Mouse (Mus musculus): ENCODE measurements at regions not wholly inside any gene's neighbourhood (a gene's known extent, or its start where the extent isn't known, plus 50 kb on each side); places are given as distances from the start of the nearest gene placed in this dataset.
A peak's percentile ranks its signal among the peaks of the same experiment; 100 is the strongest.
"Not testable (repeated sequence)": the region's sequence is repeated elsewhere in the genome, so short reads cannot be mapped to it uniquely, and the experiment has no call there.

DNA sequence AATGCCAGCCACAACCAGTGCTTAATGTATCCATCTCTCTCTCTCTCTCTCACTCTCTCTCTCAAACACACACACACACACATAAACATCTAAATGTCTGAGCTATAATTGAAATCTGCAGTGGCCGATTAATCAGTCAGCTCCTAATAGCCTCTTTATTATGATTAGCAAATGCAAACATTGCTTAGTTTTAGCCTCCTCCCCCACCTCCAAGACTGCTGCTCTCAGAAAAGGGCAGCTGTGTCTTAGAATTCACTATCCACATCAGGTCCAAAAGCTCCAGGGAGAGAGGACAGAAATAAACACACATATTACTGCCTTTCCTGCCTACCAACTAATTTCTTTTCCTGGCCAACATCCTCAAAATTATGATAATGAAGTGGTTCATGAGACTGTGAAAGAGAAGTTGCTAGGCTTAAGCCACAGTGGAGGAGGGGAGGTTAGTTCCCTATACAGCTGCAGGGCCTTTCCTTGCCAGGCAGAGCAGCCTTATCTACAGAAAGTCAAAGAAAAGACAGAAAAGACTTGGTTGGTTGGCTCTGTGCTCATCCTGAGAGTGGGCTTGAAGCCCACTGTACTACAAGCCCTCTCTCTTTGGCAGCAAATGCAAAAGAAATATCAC is 442.7 kb upstream of the Tbl1xr1 start:
- peak; percentile 9 to 15 for DNase-seq

DNA sequence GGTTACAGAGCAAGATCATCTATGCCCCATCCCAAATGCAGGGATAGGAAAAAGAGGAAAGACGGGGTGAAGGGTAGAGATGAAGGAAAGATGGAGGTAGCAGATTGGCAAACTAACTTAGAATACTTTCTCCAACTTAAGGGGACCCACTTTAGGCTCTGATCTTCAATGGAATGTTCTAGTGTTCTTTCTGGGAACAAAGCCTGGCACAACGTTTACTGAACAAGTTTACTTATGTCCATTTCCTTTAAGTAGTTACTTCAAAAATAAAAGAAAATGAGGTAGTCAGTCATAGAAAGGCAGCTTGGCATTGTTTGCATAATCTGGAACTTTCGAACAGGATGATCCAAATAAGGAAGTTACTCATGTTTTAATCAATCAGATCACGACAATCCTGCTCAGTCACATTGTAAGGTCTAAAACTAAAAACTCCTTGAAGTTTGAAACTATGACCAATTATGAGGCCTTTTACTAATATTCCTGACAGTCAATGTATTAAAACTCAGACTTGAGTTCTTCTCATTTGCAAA is 441.7 kb upstream of the Tbl1xr1 start:
- no peak for DNase-seq

DNA sequence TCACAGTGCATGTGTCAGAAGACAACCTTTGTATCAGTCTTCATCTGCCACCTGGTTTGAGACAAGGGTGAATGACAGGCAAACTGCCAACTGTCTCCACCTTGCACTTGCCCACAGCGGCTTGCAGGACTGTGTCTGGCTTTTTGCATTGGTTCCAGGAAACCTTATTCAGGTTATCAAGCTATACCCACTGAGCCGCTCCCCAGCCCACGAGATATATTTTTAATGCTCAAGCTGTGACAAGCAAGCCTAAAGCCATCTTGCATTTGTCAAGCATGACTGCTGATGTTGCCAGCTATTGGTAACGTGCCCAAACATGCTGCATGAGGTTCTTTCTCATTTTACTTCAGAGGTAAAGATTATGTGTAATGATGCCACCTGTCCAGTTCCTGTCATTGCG is 437.6 kb upstream of the Tbl1xr1 start:
- no peak for DNase-seq

DNA sequence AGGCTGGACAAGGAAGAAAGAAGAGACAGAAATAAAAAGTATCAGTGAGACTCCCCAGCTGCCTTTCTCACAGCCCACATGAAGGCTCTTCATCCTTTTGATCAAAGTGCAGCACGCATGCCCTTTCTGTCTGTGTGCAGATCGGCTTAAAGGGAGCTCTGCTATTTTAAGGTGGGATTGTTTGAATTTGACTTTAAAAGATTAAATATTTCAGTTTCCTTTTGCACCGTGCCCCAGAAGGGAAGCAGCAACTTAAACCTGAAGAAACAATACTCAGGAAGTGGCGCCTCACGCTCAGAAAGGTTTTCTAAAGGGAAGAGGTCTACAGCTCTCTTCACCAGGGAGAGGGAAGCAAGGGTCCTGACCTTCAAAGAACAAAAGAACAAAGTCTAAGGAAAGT is 436.9 kb upstream of the Tbl1xr1 start:
- no peak for DNase-seq

DNA sequence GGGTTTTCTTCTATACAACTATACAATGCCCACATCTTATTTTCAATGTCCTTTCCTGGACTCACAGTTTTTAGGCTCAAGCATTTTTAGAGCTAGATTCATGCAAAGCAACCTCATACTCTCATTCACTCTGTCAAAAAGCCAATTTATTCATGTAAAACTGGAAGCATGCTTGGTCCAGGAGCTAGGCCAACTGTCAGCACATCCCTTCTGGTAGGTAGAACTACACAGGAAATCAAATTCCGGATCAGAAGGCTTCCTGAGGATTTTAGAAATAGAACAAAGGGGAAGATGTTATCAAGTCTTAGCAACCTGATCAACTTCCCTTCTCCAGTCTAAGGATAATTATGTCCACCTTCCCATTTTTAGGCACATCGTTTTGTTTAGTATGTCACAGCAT is 432.4 kb upstream of the Tbl1xr1 start:
- no peak for DNase-seq

DNA sequence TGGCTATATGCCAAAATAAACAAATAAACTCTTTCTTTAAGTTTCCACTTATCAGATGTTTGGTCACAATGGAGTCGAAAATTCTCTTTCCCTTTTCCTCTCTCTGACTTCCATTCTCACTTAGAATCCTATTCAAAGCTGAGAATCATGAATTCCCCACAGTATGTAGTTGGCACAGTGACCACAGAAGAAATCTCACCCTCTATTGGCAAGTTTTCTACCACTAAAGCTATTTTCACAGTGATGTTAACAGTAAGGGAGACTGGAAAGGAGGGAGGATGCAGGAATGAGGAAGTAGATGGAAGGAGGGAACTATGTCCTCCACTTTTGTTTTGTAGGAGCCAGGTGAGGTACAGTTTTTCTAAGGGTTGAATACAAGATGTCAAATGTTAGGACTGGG is 431.2 kb upstream of the Tbl1xr1 start:
- no peak for DNase-seq

DNA sequence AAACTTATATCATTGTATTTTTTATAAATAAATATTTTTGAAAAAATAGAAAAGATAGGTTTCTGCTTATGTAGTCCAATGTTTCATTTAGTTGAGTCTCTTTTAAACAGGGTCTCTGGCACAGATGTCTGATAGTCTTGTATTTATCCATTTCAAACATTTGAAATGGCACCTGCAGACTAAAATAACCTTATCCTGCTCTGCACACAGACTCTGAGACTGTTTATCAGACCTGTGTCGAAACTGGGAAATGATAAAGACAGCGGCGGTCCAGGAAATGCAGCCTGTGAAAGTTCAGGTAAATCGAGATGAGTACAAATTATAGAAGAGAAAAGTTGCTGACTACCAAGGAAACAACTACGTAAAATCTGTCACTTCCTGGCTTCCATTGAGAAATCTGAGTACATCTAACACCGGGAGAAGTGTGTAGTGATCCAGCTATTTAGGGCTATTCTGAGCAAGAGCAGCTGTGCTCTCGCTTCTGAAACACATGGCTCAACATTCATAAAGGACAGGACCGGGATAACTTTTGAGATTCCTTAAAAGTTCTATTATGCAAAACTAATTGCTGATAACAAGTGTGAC is 426.5 kb upstream of the Tbl1xr1 start:
- no peak for DNase-seq

DNA sequence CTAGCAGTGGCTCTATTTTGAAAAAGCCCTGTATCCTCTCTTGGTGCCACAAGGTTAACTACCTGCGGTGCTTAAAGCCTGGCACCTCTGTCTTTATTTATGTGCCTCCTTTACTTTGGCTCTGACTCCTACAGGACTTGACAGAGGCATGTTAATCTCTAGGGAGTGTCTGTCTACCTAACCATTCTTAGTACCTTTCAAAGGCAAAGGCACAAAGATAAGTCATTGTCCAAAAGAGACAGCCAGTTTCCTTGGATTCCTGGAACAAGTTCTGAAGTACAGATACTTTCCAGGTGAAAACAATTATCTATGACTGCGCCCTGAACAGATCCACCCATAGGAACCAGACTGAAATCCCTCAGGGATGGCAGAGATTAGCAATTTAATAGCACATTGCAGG is 421.2 kb upstream of the Tbl1xr1 start:
- DNase-seq: no peak

DNA sequence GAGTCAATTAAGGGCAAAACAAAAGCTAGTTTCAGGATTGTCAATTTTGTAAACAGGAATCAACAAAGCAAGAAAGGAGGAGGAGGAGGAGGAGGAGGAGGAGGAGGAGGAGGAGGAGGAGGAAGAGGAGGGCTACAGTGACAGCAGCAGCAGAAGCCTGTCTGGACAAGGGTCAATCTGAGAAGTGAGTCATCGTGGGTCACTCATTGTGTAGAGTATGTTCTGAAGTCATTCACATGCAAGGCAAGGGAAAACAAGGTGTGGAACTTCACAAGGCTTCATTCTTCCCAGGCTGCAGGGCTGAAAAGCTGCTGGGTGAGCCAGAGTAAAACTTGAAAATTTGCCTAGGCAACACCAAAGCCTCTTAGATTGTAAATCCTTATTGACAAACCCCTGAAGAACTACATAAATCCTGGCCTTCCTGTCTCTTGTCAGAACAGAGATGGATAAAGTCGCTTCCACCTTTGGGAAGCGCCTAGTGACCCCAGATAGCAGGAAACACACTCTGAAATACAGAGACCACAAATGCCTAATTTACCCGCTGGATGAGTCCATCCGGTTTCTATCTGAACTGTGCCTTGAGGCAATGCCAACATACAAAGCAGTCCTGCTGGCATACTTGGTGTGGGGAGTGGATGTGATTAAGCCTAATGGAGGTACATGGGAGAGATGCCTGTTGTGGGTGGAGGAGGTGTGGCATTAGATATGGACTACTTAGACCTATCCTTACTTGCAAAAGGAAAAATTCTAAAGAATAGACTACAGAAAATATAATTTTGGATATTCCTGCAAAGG is 408.9 kb upstream of the Tbl1xr1 start:
- no peak for DNase-seq

DNA sequence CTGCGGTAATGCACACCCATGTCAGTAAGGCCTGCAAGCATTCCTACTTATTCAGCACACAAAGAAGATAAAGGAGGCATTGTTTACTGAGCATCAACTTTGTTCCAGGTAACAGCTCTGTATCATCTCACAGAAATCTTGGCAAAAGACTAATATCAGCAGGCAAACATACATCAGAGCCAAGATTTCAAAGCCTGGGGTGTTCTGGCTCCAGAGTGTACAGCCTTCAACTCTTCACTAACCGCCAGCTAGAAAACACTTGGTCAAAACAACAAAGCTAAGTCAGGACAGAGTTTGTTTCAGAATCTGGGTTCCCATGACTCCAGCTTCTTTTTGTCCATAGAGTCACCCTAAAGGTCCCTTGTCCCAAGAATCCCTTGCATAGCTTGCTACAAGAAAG is 404.6 kb upstream of the Tbl1xr1 start:
- DNase-seq: no peak

DNA sequence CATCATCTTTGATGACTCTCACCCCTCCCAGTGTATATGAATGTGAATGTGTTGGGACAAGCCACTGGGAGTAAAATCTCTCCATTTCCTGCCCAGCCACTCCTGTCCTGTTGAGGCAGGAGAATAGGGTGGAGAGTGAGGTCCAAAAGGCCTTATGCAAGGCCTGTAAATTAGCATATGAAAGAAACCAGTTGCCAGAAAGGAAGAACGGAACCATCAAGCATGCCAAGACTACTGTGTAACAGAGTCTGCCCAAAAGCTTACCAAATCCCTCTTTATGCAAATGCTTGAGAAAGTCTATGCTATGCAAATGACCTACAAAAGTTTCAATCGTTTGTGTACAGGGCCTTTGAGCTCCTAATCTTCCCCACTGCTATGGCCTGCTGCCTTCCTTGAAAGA is 404.0 kb upstream of the Tbl1xr1 start:
- DNase-seq: no peak

DNA sequence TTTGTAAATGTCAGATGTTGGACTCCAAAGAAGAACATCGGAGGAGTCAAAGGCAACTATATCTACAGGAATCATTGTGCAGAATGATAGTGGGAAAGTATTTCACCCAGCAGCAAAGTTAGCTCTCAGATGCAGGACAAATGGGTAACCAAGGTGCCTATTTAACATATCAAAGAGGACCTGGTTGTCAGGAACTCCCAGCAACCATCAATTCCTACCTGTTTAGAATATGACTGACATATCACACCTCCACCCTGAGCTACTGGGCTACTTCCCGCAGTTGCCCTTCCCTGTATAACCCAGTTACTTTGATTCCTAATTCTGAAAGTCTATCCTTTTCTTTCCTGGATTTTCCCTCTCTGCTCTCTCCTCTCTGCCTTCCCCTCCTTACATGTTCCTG is 403.0 kb upstream of the Tbl1xr1 start:
- DNase-seq: no peak

DNA sequence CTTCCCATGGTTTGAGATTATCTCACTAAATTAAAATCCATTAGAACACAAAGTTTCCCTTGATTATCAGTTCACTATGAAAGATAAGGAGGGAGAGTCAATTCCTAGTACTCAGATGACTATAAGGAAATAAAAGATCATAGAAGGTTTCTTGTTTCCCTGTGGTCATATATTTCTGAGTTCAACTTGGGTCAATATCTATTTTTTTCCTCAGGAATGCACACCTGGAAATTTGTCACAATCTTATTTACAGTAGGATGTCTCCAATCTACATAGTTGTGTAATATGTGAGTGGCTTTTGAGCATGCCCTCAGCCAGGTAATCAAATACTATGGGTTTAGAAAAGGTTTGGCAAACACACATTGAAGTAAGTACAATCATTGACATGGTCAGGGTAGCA is 398.2 kb upstream of the Tbl1xr1 start:
- DNase-seq: no peak

DNA sequence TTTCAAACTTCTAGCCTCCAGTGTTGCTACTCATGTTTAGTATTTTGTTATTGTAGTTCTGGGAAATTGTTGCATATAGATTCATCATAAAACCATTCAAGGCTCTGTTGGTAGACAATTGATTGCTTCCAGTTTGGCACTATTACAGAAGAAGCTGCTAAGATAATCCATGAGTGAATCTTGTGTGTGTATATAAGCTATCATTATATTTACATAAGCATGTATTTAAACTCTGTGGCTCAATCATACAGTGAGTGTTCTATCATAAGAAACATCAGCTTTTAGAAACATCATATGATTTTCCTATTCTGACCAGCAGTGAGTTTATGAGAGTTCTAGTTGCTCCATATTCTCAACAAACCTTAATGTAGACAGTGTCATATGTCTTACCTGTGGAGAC is 397.7 kb upstream of the Tbl1xr1 start:
- no peak for DNase-seq

DNA sequence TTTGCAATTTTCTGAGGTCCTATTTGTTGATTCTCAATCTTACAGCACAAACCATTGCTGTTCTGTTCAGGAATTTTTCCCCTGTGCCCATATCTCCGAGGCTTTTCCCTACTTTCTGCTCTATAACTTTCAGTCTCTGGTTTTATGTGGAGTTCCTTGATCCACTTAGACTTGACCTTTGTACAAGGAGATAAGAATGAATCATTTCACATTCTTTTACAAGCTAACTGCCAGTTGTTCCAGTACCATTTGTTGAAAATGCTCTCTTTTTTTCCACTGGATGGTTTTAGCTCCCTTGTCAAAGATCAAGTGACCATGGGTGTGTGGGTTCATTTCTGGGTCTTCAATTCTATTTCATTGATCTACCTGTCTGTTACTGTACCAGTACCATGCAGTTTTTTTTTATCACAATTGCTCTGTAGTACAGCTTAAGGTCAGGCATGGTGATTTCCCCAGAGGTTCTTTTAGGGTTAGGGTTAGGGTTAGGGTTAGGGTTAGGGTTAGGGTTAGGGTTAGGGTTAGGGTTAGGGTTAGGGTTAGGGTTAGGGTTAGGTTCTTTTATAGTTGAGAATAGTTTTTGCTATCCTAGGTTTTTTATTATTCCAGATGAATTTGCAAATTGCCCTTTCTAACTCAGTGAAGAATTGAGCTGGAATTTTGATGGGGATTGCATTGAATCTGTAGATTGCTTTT is 378.3 kb upstream of the Tbl1xr1 start:
- not testable (repeated sequence) for DNase-seq

DNA sequence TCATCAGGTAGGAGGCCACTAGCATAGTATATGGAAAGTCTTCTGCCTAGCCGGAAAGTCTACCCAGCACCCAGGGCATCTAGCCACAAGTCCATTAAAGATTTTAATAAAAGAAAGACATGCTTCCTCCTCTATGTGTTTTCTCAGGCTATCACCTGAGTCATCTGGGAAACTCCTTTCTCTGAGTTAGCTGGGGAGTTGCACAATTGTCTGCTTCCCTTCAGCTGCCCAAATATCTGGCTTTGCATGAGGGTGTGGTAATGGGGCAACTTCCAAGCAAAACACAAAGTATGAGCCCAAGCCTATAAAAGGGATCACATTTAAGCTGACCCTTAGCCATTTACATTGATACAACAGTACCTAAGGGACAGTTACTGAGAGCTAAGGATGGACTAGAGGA is 376.9 kb upstream of the Tbl1xr1 start:
- DNase-seq: no peak

DNA sequence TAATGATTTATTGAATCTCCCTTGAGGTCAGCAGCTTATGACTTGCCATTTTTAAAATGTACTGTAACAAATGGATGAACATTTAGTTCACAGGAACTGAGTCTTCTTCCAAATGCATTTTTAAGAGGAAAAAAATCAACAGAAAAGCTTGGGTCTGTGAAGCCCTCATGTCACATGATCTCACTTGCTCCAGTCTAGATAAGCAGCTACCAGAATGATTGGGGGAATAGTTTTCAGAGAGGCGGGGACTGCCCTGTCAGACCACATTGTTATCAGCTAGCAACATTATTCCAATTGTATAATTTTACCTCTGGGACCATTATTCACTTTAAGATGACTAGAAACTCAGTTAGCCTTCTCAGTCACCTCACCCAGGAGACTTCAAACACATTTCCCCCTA is 376.1 kb upstream of the Tbl1xr1 start:
- DNase-seq: no peak

DNA sequence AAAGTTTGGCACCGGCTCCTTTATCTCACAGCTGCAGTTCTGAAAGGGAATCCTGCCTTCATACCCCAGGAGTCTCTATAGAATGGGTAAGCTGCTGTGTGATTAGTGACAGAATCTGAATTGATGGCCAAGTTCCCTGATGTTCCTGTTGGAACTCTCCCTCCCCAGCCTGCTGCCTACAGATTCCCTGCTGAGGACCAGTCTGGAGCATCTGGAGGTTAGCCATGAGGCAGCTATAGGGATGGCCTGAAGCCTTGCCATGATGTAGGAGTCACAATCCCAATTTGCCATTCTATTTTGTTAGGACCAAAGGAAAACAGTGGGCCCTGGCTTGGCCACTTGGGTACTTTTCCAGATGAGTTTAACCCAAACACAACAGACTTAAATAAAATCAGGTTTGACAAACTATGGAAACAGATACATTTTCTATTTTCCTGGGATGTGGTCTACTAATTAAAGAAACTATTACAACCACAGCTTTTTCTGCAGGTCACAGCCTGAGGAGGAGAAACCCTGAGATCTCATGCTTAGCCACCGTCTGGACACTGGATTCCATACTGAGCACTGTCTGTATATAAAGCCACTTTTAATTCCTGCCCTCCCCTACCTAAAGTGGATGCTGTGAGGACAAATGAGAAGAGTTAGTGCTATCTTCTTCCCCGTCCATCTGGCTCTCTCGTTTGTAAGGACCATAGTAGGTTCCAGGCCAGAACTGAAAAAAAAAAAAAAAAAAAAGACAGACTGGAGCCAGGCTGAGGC is 349.5 kb upstream of the Tbl1xr1 start:
- no peak for DNase-seq

DNA sequence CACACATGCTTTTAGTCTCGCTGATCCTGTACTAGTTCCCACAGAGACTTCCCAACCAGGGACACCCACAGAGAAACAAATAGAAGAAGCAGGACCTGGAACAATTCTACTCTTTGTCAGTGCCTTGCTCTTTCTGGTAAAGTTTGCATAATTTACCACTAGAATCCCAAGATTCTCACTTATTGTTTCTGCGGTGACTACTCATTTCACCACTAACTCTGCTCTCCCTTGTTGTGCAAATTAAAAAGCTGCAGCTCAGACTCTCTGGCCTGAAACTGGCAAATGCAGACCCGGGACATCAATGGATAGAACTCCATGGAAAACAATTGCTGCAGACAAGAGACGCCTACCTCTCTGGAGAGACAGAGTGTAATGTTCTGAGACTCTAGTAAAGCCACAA is 348.4 kb upstream of the Tbl1xr1 start:
- no peak for DNase-seq

DNA sequence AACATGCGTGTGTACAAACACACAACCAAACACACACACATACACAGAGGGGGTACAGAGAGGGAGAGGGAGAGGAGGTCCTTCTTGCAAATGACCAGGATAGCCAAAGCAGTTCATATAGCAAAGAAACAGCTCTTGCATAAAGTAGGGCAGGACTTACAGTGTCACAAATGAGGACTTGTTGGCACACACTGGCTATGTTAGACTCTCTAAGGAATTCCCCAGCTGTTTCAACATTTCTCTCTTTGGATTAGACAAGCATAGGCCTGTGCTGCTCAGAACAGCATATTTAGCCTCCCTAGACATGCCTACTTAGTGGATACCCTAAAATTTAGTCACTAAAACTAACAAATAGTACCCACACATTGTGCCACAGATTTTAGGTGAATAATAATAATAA is 347.1 kb upstream of the Tbl1xr1 start:
- no peak for DNase-seq

DNA sequence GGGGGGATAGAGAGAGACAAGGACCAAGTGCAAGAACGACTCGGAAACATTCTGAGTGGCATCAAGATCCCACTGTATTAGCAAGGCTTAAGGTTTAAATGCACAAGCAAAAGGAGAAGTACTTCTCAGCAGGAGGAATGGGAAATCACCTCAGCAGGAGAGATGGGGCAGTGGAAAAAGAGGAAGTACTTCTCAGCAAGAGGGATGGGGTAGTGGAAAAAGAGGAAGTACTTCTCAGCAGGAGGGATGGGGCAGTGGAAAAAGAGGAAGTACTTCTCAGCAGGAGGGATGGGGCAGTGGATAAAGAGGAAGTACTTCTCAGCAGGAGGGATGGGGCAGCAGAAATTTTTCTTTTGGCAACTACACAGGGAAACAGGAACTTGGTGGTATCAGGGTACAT is 340.8 kb upstream of the Tbl1xr1 start:
- DNase-seq: peak; percentile 29 to 46

DNA sequence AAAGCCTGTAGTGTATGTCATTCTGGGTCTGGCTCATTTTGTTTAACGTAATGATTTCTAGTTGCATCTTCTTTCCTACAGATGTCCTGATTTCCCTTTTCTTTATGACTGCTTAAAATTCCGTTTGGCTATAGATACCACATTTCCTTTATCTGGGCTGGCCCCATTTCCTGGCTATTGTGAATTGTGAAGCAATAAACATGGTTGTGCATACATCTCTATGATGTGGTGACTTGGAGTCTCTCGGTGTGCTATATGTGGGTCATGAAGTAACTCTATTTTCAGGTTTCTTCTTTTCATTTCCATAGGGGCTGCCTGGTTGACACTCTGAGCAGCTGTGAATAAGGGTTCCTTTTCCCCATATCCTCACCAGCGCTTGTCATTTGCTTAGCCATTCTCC is 336.7 kb upstream of the Tbl1xr1 start:
- DNase-seq: no peak

DNA sequence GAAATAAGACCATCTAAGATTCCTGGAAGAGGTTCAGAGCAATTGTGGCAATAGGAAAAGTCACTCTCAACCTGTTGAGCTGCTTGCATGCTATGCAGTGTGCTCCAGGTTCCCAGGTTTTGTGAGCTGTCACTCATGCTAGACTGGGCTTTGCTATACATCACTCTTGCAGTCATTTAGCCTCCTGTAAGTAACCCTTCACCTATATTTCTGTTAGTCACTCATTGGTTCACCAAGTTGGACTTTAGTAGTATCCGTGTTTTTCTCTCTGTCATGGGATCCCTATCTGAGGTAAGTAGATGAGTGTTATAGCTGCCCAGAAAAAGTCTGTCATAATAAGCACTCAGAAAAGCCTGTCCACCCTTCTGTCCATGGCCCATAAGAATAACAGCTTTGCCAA is 332.3 kb upstream of the Tbl1xr1 start:
- DNase-seq: no peak

Measured in B cell, adult 2 months (primary cell).